Mouse (Mus musculus) 3134 (cell line): ENCODE data around the gene Ddb1.

ENCODE experiments used
- DNase-seq: peaks from one replicate; pipeline ENCODE4 v3.0.0-alpha.2; 2011; ENCODE audit warnings: low spot score; ENCODE audit not compliant: insufficient read length; ENCODE audit errors: extremely low read depth

Ddb1 gene

DNA sequence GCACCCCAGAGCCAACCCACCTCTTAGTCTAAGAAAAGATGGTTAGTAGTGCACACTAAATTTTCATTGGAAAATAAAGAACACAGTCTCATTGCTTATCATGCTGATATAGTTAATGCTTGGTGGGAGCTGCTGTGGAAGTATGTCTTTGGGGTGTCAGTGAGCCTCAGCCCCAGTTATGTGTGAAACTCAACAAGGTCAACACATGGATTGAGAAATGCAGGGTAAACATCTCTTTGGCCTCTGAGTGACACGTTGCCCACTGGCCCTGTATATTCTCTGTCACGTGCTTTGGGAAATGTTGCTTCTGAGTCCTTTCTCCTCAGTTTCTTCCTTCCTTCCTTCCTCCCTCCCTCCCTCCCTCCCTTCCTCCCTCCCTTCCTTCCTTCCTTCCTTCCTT lies 53.3 kb downstream of the Ddb1 start:
- no peak for DNase-seq

DNA sequence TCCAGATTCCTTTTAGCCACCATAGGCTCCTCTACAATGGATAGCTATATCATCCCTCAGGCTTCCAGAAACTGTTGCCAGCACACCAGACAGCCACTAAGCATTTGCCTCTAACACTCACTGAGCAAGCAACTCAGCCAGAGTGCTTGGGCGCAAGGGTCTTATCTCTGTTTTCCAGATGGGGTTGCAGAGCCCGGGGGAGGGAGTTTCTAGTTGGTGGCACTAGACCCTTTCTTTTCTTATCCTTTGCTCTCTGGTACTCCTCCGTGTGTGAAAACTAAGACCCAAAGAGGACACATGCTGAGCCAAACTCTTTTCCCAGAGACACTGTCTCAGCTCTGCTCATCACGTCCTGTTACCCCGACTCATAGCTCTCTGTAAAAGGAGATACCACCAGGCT lies 56.2 kb downstream of the Ddb1 start:
- DNase-seq = no peak

DNA sequence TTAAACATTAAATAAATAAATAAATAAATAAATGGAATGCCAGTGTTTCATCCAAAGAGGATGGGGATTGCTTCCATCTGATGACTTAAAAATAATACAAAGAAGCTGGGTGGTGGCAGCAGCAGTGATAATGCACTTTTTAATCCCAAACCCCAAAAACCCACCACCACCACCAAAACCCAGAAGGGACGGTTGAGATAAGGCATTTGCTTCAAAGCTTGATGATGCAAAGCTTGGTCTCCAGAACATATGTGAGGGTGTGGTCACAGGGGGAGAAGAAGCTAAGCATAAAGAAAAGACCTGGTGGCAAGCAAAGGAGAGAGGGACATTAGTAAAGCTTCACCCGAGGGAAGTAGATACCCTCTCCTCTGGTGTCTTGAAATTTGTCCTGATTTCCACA lies 56.8 kb downstream of the Ddb1 start:
- DNase-seq = no peak

DNA sequence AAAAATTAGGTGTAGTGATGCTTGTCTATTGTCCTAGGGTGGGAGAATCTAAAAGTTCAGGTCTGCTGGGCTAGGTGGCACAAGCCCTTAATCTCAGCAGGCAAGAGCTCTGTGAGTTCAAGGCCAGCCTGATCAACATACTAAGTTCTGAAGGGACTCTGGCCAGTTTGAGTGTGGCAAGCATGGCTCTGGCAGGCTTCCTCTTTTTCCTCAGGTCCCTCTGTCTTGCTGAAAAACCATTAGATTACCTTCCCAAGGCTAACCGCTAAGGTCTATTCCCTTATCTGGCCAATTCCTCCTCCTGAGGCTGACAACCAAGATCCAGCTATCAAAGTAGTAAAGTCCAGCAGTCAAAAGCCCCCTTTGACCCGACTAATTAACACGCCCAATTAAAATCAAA lies 57.5 kb downstream of the Ddb1 start:
- DNase-seq = no peak

DNA sequence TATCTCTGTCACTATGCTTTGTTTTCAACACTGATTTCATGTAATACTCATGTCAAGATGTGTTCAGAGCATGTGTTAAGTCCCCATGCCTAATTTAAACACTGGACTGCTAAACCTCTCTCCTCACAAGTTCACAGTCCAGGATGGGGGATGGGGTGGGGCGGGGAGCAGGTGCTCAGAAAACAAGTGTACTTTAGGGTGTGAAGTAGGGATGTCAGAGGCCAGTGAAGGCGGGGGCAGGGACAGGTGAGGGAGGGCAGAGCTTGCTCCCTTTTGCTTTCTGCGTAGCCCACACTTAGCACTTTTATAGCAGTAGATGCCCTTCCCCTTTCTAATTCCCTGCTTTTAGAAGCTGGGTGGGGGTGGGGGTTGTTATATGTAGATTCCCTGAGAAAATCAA lies 60.0 kb downstream of the Ddb1 start:
- no peak for DNase-seq

DNA sequence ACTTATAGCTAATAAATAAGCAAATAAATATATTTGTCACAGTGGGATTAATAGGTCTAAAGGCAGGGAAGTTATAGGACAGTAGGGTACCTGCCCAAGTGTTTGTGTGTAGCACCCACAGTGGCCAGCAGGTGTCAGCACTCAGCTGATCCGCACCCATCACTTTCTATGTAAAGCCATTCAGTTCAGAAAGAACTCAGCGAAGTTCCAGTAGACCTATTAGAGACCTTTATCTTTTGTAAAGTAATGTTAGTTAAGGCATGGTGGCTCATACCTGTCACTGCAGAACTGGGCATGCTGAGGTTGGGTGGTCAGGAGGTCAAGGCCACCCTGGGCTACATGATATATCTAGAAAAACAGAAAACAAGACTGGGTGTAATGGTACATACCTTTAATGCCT lies 60.4 kb downstream of the Ddb1 start:
- DNase-seq = no peak

DNA sequence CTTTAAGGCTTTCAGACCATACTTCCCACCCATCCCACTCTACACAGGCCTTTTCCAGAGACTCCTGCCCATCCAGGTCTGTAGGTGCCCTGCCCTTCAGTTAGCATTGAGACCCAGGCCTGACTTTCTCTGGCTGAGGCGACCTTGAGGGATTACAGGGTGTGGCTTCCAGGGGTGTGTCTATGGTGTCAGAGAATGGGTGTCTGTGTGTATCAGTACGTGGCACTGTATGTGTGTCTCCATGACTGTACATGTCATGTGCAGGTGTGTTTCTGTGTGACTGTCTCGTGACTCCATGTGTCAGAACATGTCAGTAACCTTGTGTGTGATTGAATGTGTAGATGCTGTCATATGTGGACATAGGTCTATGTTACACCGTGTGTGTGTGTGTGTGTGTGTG lies 66.2 kb downstream of the Ddb1 start:
- DNase-seq = no peak

DNA sequence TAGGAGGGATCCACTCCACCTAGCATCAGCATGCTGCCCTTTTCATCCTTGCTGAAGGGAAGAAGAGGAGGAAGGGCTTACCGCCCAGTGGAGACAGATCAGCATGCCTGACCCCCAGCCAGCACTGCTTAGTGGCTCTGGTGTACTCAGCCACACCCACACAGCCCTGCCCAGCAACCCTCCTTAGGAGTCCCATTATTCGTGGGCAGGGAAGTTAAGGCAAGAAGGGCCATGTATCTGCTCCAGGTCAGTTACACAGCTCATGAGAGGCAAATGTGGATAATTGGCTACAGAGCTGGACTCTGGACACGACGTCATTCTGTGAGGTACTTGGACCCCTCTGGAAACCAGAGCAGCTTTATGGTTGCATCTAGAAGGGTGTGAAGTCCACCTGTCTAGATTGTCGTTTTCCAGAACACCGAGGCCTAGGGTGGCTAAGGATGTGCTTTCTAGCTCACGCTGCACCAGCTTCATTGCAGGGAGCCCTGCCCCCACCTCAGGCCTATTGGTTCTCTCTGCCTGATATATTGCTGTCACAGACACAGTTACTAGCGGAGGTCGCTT lies 66.8 kb downstream of the Ddb1 start:
- DNase-seq = no peak

DNA sequence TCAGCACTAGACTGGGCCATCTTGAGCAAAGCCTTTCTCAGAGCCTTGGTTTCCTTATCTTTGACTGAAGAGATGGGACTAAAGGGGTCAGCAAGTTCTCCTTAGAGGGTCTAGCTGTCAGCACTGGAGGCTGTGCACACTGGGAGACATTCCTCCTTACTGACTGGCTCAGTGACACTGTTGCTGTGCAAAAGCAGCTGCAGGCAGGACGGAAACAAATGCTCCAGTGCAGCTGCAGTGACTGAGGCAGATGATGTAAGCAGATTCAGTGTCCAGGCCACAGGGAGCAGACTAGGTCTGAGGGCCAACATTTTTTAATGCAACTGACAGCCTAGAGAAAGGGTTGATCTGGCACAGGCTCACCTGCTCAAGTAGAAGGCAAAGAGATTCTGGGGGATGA lies 68.1 kb downstream of the Ddb1 start:
- no peak for DNase-seq

DNA sequence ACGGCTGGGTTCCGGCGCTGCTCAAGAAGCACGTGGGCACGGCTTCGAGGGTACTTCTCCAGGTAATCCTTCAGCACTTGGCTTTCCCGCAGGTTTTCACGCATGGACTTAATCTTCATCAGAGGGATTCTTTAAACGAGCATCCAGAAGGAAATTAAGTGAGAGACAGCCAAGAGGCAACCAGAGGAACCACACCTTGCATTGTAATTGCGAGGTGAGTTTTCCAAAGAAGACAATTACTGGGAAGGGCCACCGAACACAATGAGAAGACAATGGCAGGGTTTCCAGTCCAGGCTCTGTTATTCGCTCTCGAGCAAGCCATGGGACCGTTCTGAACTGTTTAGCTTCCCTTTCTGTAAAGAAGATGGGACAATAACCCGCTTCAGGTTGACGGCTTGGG lies 71.5 kb downstream of the Ddb1 start:
- no peak for DNase-seq

DNA sequence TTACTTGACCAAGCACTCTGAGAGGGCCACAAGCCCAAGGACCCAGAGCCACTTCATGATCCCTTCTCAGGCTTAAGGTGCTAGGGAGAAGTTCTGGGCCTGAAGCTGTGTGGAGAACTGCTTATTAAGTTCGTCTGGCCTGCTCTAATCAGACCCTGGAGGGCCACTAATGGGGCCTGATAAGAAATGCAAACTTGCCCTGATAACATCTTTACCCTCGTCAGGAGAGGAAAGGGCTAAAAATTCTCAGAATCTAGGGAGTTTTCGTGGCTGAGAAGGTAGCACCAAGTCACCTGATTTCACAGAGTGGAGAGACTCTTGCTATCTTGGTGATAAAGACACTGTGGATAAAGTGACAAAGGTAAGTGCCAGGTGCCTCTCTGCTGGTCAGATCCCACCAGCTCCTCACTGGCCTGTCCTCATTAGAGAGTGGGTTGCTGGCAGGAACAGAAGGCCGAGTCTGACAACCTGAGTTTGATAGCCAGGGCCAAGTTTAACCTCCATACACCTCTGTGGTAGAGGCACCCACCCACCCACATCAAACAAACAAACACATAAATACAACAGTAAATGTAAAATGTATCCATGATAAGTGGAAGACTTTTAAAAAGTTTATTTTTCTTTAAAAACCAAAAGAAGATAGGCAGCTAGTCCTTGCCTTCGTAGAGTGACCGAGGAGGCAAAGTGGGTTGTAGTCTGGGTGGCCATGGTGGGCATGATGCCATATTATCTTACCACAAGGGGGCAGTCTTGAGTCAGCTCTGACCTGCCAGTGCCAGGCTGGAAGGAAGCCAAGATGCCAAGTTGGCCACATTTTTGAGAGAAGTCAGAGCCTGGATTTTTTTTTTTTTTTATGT lies 73.0 kb downstream of the Ddb1 start, which contains the start of gene Pga5:
TSS of gene Pga5 (minus strand) at position 157 of the 857 bp plus-strand sequence.
- no peak for DNase-seq

DNA sequence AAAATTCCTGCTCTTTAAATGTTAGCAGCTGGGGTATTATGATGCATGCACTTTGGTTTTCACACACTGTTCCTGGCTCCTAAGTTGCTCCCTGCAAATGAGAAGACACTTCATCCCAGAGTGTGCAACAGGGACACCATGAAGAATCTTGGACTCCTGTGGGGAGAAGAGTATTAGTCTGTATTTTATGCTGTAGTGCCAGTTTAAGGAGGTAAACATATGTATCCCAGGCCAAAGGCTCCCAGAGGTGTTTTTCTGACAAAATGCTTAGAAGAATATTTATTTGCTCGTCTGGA lies 73.6 kb downstream of the Ddb1 start:
- DNase-seq = no peak
